Mouse (Mus musculus) left cerebral cortex, postnatal 25 days (tissue): ENCODE measurements around the gene Cst6. TPM values are rescaled to one million over a fixed set of nuclear protein-coding genes. Genes with fewer than 3 reads are reported as not detected.

Experiments used
- DNase-seq, 2 experiments: peaks; one replicate each; pipeline ENCODE4 v3.0.0; 2022; ENCODE audit warnings: low spot score in 2 of 2, mixed read lengths in 1 of 2
- intact Hi-C: fragments of 180-260 bp; cut with DNase I; formaldehyde crosslinking; loops from one replicate; pipeline ENCODE4 v1.15.1; 2025
- total RNA-seq, 2 experiments: library from RNA; stranded (reverse); gene quantifications; 2 replicates each; pipeline ENCODE4 v1.2.3; 2021

The Cst6 gene
- total RNA-seq, 2 experiments from 2014 or later: 21.2 to 23.9 TPM

GRCm38 (mm10) chr19:5362186-5362585 lies 12.8 kb upstream of the Cst6 start:
- intact Hi-C loops: no loop called here
- DNase-seq: no peak

- no peak for DNase-seq
- intact Hi-C loops: no loop called here
Observed at GRCm38 (mm10) chr19:5356080-5356479, 6.7 kb upstream of the Cst6 start.

GRCm38 (mm10) chr19:5353609-5354008 lies 4.2 kb upstream of the Cst6 start:
- intact Hi-C loops: no loop called here

GRCm38 (mm10) chr19:5348526-5349501 lies 560 bp downstream of the Cst6 start:
- intact Hi-C loops: loop anchor here (5.0 kb wide), 1 partner anchor 47 kb away; no protein-coding TSS in a partner anchor
- DNase-seq: peak; percentile 25 to 40

More at GRCm38 (mm10) chr19:5353609-5354008, 4.2 kb upstream of the Cst6 start:
- no peak for DNase-seq

GRCm38 (mm10) chr19:5348064-5348463 lies 1.3 kb downstream of the Cst6 start:
- DNase-seq: no peak

GRCm38 (mm10) chr19:5345297-5346131 lies 3.9 kb downstream of the Cst6 start:
- DNase-seq: no peak
- intact Hi-C loops: loop anchor here (5.0 kb wide), 1 partner anchor 43 kb away; no protein-coding TSS in a partner anchor

More at GRCm38 (mm10) chr19:5348064-5348463, 1.3 kb downstream of the Cst6 start:
- intact Hi-C loops: loop anchor here (5.0 kb wide), 1 partner anchor 46 kb away; no protein-coding TSS in a partner anchor

- intact Hi-C loops: no loop called here
- DNase-seq: no peak
Observed at GRCm38 (mm10) chr19:5341360-5341759, 8.0 kb downstream of the Cst6 start.

- intact Hi-C loops: no loop called here
- DNase-seq: peak; percentile 73 to 76
Observed at GRCm38 (mm10) chr19:5337975-5338374, 11.4 kb downstream of the Cst6 start.

GRCm38 (mm10) chr19:5335441-5335840 lies 13.9 kb downstream of the Cst6 start, which contains the start of gene Catsper1:
Gene Catsper1, plus strand, starts transcription at chr19:5335741.
- DNase-seq: no peak
- intact Hi-C loops: no loop called here

- intact Hi-C loops: no loop called here
- DNase-seq: no peak
Observed at GRCm38 (mm10) chr19:5334741-5335140, 14.6 kb downstream of the Cst6 start.

- no peak for DNase-seq
- intact Hi-C loops: no loop called here
Observed at GRCm38 (mm10) chr19:5327970-5328369, 21.4 kb downstream of the Cst6 start.

- DNase-seq: no peak
Observed at GRCm38 (mm10) chr19:5323801-5324200, 25.6 kb downstream of the Cst6 start.

GRCm38 (mm10) chr19:5313189-5313588 lies 36.2 kb downstream of the Cst6 start:
- no peak for DNase-seq
- intact Hi-C loops: no loop called here

More at GRCm38 (mm10) chr19:5323801-5324200, 25.6 kb downstream of the Cst6 start:
- intact Hi-C loops: no loop called here

- DNase-seq: no peak
- intact Hi-C loops: no loop called here
Observed at GRCm38 (mm10) chr19:5309025-5309424, 40.3 kb downstream of the Cst6 start.

GRCm38 (mm10) chr19:5306968-5307734 lies 42.2 kb downstream of the Cst6 start:
- peak in 1 of 2 experiments; percentile 16 for DNase-seq

GRCm38 (mm10) chr19:5306279-5306678 lies 43.1 kb downstream of the Cst6 start:
- no peak for DNase-seq
- intact Hi-C loops: no loop called here

More at GRCm38 (mm10) chr19:5306968-5307734, 42.2 kb downstream of the Cst6 start:
- intact Hi-C loops: no loop called here

- peak; percentile 27 to 33 for DNase-seq
- intact Hi-C loops: loop anchor here (5.0 kb wide), 1 partner anchor 45 kb away; the partner anchor contains the start of gene Cst6
Observed at GRCm38 (mm10) chr19:5302455-5302854, 46.9 kb downstream of the Cst6 start.

GRCm38 (mm10) chr19:5300588-5300987 lies 48.8 kb downstream of the Cst6 start:
- intact Hi-C loops: loop anchor here (5.0 kb wide), 1 partner anchor 47 kb away; the partner anchor contains the start of gene Cst6
- no peak for DNase-seq
